Mouse (Mus musculus): ENCODE results near the gene Slc6a20a. TPM values are rescaled to one million over a fixed set of nuclear protein-coding genes. Genes with fewer than 3 reads are reported as not detected.

The Slc6a20a gene
- polyA plus RNA-seq (2014; fragmentation: Illumina TruSeq; extraction: RNeasy Lipid Tissue Mini Kit (QIAGEN cat#74804); ENCODE audit: low read depth, low replicate concordance): 9.5 TPM

GRCm38 (mm10) chr9:123678327-123679105 is at the start of gene Slc6a20a, which contains the start of gene Ccr9:
Gene Slc6a20a, minus strand, starts transcription at chr9:123678885.
Gene Ccr9, plus strand, starts transcription at chr9:123678439.

GRCm38 (mm10) chr9:123717186-123718008 is 38.7 kb upstream of the Slc6a20a start, which contains the start of gene Lztfl1:
Gene Lztfl1, minus strand, starts transcription at chr9:123717697.

GRCm38 (mm10) chr9:123632281-123632680 is 46.4 kb downstream of the Slc6a20a start, which contains the start of gene Slc6a20b:
Gene Slc6a20b, minus strand, starts transcription at chr9:123632565.

Other genes starting within 250 kb of the Slc6a20a start
- 20.0 TPM for gene Limd1, start 200.2 kb downstream of the Slc6a20a start, polyA plus RNA-seq (2014; fragmentation: Illumina TruSeq; extraction: RNeasy Lipid Tissue Mini Kit (QIAGEN cat#74804); ENCODE audit: low read depth, low replicate concordance)
- gene Sacm1l, start 149.1 kb downstream of the Slc6a20a start, polyA plus RNA-seq (2014; fragmentation: Illumina TruSeq; extraction: RNeasy Lipid Tissue Mini Kit (QIAGEN cat#74804); ENCODE audit: low read depth, low replicate concordance): 209 TPM
- not detected for gene Slc6a20b, start 46.3 kb downstream of the Slc6a20a start, polyA plus RNA-seq (2014; fragmentation: Illumina TruSeq; extraction: RNeasy Lipid Tissue Mini Kit (QIAGEN cat#74804); ENCODE audit: low read depth, low replicate concordance)
- 1.9 TPM for gene Ccr9, start 446 bp downstream of the Slc6a20a start, polyA plus RNA-seq (2014; fragmentation: Illumina TruSeq; extraction: RNeasy Lipid Tissue Mini Kit (QIAGEN cat#74804); ENCODE audit: low read depth, low replicate concordance)
- 132 TPM for gene Lztfl1, start 38.8 kb upstream of the Slc6a20a start, polyA plus RNA-seq (2014; fragmentation: Illumina TruSeq; extraction: RNeasy Lipid Tissue Mini Kit (QIAGEN cat#74804); ENCODE audit: low read depth, low replicate concordance)
- 4.1 TPM for gene Cxcr6, start 127.6 kb upstream of the Slc6a20a start, polyA plus RNA-seq (2014; fragmentation: Illumina TruSeq; extraction: RNeasy Lipid Tissue Mini Kit (QIAGEN cat#74804); ENCODE audit: low read depth, low replicate concordance)
- gene Fyco1, start 173.0 kb upstream of the Slc6a20a start, polyA plus RNA-seq (2014; fragmentation: Illumina TruSeq; extraction: RNeasy Lipid Tissue Mini Kit (QIAGEN cat#74804); ENCODE audit: low read depth, low replicate concordance): 19.1 TPM
- 1.5 TPM for gene Xcr1, start 183.1 kb upstream of the Slc6a20a start, polyA plus RNA-seq (2014; fragmentation: Illumina TruSeq; extraction: RNeasy Lipid Tissue Mini Kit (QIAGEN cat#74804); ENCODE audit: low read depth, low replicate concordance)